Mouse (Mus musculus): ENCODE data around the gene Pacrg. TPM values are rescaled to one million over a fixed set of nuclear protein-coding genes. Genes with fewer than 3 reads are reported as not detected.

Gene Pacrg
- polyA plus RNA-seq, 1 experiment from 2014 or later, result 1.5 TPM

DNA sequence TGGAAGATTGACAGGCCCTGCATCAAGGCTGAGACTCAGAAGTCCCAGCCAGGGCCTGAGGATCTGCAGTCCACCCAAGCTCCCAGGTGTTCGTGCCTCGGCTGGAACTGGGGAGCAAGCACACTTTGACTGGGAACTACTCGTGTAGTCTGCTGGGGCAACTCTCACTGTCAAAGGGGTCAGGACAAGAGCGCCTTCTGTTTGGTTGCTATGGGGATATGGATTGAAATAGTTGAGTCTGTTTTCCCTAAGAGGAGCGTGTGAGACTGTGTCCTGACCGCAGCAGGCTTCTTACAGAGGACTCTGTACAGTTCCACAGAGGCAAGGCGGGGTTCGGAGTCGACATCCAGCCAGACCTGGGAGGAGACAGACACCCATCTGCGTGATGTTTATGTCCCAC, 440.4 kb downstream of the Pacrg start:
- H3K36me3 ChIP-seq (replicated peaks), result no peaks in the 10 kb centered on the region
- H3K27me3 ChIP-seq (replicated peaks; ENCODE audit: low read depth, poor library complexity, severe bottlenecking), result 0 out of 2 replicates have a peak, but pooled peaks cover 4% of the 10 kb centered on the region
- H3K4me3 ChIP-seq, result no peak overlapping the region
- DNase-seq (ENCODE audit: low spot score), result no peak
- 76% methylated on average over 10 of the region's 10 CpGs for WGBS
- H3K4me1 ChIP-seq, result peaks cover 44% of the 10 kb centered on the region
- 0 out of 2 replicates have a peak overlapping the region, but pooled peaks have one; percentile 2 for H3K27ac ChIP-seq (replicated peaks)
- H3K9me3 ChIP-seq, result no peaks in the 10 kb centered on the region

DNA sequence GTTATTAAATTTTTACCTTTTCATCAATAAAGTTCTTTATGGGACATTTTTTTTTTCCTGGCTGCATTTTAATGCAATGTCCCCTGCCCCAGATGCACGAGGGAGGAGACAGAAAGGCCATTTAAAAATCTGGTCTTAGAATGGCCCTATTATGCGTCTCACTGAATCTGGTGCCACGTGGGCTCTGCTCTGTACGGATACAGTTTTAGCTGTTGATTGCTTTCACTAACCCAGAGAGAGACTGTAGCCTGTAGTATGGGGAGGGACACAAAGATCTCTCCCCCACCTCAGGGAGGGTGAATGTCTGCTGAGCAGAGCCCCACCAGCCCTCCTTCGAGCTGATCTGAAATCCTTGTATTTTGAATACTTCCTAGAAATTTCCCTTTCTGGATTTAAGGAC, 441.2 kb downstream of the Pacrg start:
- Histone ChIP-seq H3K36me3 (replicated peaks) (no peaks in the 10 kb centered on the region), H3K4me3 (no peak overlapping the region), H3K27me3 (replicated peaks; ENCODE audit: low read depth, poor library complexity, severe bottlenecking) (peaks cover 8% of the 10 kb centered on the region; the same call in 1 of the 2 replicates), H3K27ac (replicated peaks) (no peak overlapping the region), H3K4me1 (peaks cover 44% of the 10 kb centered on the region), H3K9me3 (no peaks in the 10 kb centered on the region)
- DNase-seq (ENCODE audit: low spot score), result no peak
- 66% methylated on average over 5 of the region's 5 CpGs for WGBS

DNA sequence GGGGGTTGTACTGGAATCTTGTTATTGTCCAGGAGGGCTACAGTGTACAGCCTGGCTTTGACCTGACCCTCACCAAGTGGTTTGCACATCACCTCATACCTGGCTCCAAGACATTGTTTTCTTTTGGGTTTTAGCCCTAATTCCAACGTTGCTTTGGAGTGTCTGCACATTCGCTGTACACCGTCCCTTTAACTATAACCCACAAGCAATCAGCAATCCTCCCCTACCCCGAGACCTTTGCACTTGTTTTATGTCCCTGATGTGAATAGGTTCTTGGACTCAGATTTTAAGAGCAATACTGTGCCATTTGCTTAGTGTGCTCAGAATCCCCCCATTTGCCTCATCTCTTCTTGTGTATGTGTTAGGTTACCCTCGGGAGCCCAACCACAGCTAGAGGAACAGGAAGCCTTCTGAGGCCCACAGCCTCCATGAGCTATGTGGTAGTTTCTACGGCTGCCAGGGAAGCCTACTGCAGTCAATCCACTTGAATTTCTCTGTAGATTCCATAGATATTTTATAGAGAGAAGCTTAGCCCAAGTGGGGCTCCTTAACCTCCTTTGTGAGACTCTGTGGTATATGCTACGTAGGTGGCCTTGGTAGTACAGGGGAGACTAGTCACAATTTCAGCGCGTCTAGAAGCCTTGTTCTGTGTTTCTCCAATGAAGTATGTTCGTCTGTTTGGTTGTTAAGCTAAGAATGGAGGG, 442.0 kb downstream of the Pacrg start:
- no peak for DNase-seq (ENCODE audit: low spot score)
- no peak overlapping the region for H3K4me3 ChIP-seq
- H3K4me1 ChIP-seq, result peaks cover 44% of the 10 kb centered on the region
- H3K36me3 ChIP-seq (replicated peaks), result no peaks in the 10 kb centered on the region
- WGBS, result 78% methylated on average over 10 of the region's 10 CpGs
- no peaks in the 10 kb centered on the region for H3K9me3 ChIP-seq
- no peak overlapping the region for H3K27ac ChIP-seq (replicated peaks)
- H3K27me3 ChIP-seq (replicated peaks; ENCODE audit: low read depth, poor library complexity, severe bottlenecking), result peaks cover 12% of the 10 kb centered on the region; the same call in 1 of the 2 replicates

DNA sequence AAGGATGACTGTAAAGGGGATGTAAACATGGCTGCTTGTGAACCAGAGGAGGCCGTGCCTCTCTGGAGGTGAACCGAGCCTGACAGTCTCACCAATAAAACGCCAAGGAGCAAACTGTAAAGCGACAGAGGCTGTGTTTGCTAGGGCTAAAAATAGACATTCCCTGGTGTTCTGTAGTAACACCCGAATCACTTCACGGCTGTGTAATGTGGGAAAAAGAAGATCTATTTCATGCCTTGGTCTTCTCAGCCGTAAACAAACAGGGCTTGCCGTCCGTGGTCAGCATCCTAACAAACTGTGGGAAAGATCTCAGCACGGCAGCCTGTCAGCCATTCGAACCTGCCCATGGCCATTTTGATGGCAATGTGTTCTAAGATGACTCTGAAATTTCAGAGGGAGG, 442.8 kb downstream of the Pacrg start:
- H3K4me1 ChIP-seq, result peaks cover 44% of the 10 kb centered on the region
- 0 out of 2 replicates have a peak overlapping the region, but pooled peaks have one; percentile 44 for H3K27ac ChIP-seq (replicated peaks)
- no peaks in the 10 kb centered on the region for H3K36me3 ChIP-seq (replicated peaks)
- no peak for DNase-seq (ENCODE audit: low spot score)
- no peak overlapping the region for H3K4me3 ChIP-seq
- peaks cover 12% of the 10 kb centered on the region; the same call in 1 of the 2 replicates for H3K27me3 ChIP-seq (replicated peaks; ENCODE audit: low read depth, poor library complexity, severe bottlenecking)
- no peaks in the 10 kb centered on the region for H3K9me3 ChIP-seq
- WGBS, result 76% methylated on average over 11 of the region's 11 CpGs

DNA sequence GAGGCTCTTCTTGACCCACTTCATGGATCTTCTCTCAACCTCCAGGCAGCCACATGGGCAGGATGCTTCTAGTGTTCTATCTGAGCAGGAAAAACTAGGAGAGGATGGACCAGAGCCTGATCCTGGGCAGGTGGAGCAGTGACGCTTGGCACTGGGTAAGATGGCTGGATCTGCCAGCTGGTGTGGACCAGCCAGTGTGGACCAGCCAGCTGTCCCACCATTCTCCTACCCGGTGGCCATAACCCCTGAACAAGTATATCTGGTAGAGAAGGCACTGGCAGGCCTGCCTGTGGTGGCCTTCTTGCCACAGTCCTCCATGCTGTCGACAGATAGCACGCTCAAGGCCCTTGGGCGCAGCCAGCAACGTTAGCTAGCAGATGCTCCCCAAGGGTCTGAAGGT, 443.2 kb downstream of the Pacrg start:
- peaks cover 12% of the 10 kb centered on the region; the same call in 1 of the 2 replicates for H3K27me3 ChIP-seq (replicated peaks; ENCODE audit: low read depth, poor library complexity, severe bottlenecking)
- H3K4me3 ChIP-seq, result no peak overlapping the region
- H3K4me1 ChIP-seq, result peaks cover 44% of the 10 kb centered on the region
- 89% methylated on average over 6 of the region's 6 CpGs for WGBS
- H3K9me3 ChIP-seq, result no peaks in the 10 kb centered on the region
- H3K36me3 ChIP-seq (replicated peaks), result no peaks in the 10 kb centered on the region
- H3K27ac ChIP-seq (replicated peaks), result 0 out of 2 replicates have a peak overlapping the region, but pooled peaks have one; percentile 44
- DNase-seq (ENCODE audit: low spot score), result no peak

DNA sequence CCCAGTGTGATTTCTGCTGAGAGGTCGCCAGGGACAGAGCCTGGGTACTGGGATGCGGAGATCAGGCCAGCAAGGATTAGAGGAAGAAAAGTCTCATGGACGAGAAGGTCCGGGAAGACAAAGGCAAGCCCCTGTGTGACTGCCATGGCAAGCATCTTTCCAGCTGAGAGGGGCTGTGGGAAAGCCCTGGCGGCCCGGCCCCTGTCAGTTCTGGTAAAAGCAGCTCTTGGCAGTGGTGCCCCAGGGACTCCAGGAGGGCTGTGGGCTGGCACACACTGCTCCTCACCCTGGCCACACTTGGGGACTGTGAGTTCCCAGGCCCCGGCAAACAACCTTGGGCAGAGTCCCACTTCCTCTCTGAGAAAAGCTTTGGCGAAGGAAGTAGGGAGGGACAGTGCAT, 445.3 kb downstream of the Pacrg start:
- Histone ChIP-seq H3K27ac (replicated peaks) (0 out of 2 replicates have a peak overlapping the region, but pooled peaks have one; percentile 16), H3K4me1 (peaks cover 48% of the 10 kb centered on the region), H3K36me3 (replicated peaks) (no peaks in the 10 kb centered on the region), H3K4me3 (no peak overlapping the region), H3K27me3 (replicated peaks; ENCODE audit: low read depth, poor library complexity, severe bottlenecking) (peaks cover 12% of the 10 kb centered on the region; the same call in 1 of the 2 replicates), H3K9me3 (no peaks in the 10 kb centered on the region)
- DNase-seq (ENCODE audit: low spot score), result no peak
- WGBS, result 48% methylated on average over 8 of the region's 8 CpGs

DNA sequence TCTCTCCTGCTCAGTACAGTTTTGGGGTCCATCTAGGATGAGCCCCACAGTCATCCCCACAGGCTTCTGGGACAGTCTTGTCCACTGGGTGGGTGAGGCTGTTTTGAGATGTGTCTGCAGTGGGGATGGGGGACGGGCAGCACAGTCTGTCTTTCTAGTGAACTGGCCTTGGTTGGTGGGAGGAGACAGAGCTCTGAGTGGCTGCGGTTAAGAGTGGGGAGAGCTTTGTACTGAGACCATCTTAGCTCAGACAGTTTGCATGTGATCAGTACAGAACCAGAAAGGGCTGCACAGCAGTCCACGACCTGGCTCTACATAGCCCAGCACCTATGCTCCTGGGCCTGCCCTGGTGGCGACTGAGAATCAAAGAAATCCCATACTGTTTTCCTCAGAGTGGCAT, 446.3 kb downstream of the Pacrg start:
- no peak overlapping the region for H3K27ac ChIP-seq (replicated peaks)
- peaks cover 12% of the 10 kb centered on the region; the same call in 1 of the 2 replicates for H3K27me3 ChIP-seq (replicated peaks; ENCODE audit: low read depth, poor library complexity, severe bottlenecking)
- WGBS, result 78% methylated on average over 4 of the region's 4 CpGs
- H3K9me3 ChIP-seq, result no peaks in the 10 kb centered on the region
- no peaks in the 10 kb centered on the region for H3K36me3 ChIP-seq (replicated peaks)
- no peak overlapping the region for H3K4me3 ChIP-seq
- DNase-seq (ENCODE audit: low spot score), result no peak
- peaks cover 45% of the 10 kb centered on the region for H3K4me1 ChIP-seq

DNA sequence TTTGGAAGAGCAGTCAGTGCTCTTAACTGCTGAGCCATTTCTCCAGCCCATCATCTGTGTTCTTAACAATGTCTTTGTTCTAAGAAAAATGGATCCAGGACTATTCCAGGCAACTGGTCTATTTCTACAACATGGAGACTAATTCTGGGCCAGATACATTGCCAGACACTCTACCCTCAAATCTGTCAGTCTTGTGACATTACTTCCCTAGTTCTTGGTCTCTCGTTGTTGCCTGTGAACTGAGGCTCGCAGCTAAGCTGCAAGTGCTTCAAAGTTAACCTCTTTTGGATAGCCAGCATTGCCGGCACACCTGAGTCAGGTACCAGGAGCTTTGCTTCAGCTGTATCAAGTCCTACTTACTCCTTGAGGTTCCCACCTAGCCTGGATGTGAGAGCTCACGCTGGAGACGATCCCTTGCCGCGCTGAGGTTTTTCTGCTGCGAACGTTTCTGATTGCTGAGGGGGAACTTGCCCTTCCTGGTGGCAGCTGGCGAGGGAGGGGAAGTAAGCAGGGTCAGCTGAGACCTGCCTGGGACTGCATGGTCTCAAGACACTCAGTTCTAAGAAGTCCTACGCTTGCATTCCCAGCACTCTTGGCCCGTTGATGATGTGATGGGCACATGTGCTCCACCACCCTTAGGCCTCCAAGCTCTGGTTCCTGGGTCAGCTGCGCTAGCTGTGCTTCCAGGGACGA, 447.6 kb downstream of the Pacrg start:
- no peaks in the 10 kb centered on the region for H3K36me3 ChIP-seq (replicated peaks)
- H3K4me3 ChIP-seq, result no peak overlapping the region
- no peak for DNase-seq (ENCODE audit: low spot score)
- no peaks in the 10 kb centered on the region for H3K9me3 ChIP-seq
- 83% methylated on average over 14 of the region's 14 CpGs for WGBS
- peaks cover 34% of the 10 kb centered on the region for H3K4me1 ChIP-seq
- peaks cover 12% of the 10 kb centered on the region; the same call in 1 of the 2 replicates for H3K27me3 ChIP-seq (replicated peaks; ENCODE audit: low read depth, poor library complexity, severe bottlenecking)
- H3K27ac ChIP-seq (replicated peaks), result no peak overlapping the region; the same call in 1 of the 2 replicates

DNA sequence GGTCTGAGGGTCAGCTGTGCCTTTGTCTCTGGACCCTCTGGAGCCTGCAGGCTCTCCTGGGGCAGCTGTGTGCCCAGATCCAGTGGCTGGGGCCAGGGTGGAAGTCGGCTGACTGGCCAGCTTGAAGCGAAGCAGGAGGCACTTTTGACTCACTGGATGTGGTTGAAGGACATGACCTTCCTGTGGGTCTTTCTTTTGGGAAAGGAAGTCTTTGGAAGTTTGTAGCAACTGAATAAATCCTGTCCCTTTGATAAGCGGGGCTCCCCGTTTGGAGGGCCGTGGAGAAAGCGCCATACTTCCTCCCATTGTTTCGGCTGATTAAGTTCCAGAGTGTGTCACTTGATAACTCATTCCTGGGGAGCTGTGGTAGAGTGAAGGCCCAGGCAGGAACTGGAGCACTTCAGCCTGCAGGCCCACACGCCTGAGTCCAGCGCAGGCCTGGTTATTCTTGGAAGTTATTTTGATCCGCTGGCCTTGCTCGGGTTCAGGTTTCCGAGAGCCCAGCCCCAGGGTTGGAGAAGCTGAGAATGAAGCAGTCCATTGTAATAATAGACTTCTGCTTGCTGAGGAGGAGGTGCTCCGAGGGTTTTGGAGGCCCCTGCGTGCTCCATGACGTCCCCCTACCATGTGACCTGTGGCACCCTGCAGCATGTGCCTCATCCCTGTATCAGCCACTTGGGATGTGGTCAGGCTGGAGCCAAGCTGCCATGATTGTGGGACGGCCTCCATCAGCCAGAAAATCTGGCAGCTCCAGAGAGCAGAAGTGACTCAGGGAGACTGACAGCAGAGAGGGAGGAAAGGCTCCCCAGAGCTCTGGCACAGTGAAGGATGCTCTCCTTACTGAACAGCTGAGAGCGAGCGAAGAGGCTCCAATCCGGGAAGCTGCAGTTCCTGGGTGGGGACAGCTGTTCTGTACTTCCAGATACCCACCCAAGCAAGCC, 449.6 kb downstream of the Pacrg start:
- Histone ChIP-seq H3K4me3 (no peak overlapping the region), H3K36me3 (replicated peaks) (no peaks in the 10 kb centered on the region), H3K4me1 (peaks cover 27% of the 10 kb centered on the region), H3K9me3 (no peaks in the 10 kb centered on the region), H3K27ac (replicated peaks) (peak overlapping the region; percentile 83), H3K27me3 (replicated peaks; ENCODE audit: low read depth, poor library complexity, severe bottlenecking) (peaks cover 12% of the 10 kb centered on the region; the same call in 1 of the 2 replicates)
- peak; percentile 71 for DNase-seq (ENCODE audit: low spot score)
- WGBS, result 33% methylated on average over 19 of the region's 19 CpGs

DNA sequence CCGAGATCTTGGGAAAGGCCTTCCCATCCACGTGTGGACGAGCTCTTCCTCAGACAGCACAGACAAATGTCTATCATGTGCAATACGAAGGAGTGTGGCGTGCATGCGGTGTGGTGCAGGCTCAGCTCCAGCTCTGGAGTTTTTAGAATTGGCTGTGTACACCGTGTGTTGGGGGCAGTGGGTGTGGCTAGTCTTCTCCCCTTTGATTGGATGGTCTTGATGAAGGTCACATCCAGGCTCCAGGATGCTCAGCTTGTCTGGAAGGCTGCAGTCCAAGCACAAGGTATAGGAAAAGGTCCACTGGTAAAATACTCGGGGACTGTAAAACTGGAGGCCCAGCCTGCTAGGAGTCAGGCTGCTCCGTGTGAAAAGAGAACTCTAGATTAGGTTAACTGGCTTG, 450.4 kb downstream of the Pacrg start:
- DNase-seq (ENCODE audit: low spot score), result no peak
- Histone ChIP-seq H3K4me3 (no peak overlapping the region), H3K4me1 (peaks cover 22% of the 10 kb centered on the region), H3K27me3 (replicated peaks; ENCODE audit: low read depth, poor library complexity, severe bottlenecking) (peaks cover 8% of the 10 kb centered on the region; the same call in 1 of the 2 replicates), H3K36me3 (replicated peaks) (no peaks in the 10 kb centered on the region), H3K27ac (replicated peaks) (peak overlapping the region; percentile 83), H3K9me3 (no peaks in the 10 kb centered on the region)
- 82% methylated on average over 9 of the region's 9 CpGs for WGBS

DNA sequence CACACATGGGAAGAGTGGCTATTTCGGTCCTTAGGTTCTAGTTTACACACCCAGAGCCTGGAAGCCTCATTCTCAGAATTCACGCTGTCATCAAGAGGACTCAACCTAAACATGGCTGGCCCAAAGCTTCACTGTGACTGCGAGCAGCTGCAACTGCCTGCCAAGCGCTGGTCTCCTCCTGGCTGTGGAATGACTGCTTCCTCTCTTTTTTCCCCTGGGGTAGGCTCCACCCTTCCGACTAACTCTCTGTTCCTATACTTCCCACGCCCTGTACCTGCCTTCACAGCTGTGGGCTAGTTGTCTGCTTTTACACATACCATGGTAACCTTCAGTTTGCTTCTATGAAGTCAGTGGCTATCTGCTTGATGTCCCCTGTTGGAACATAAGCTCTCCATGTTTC, 453.6 kb downstream of the Pacrg start:
- no peak overlapping the region for H3K27ac ChIP-seq (replicated peaks)
- WGBS, result 75% methylated on average over 6 of the region's 6 CpGs
- no peaks in the 10 kb centered on the region for H3K9me3 ChIP-seq
- DNase-seq (ENCODE audit: low spot score), result no peak
- no peaks in the 10 kb centered on the region for H3K36me3 ChIP-seq (replicated peaks)
- H3K4me1 ChIP-seq, result peaks cover 21% of the 10 kb centered on the region
- H3K4me3 ChIP-seq, result no peak overlapping the region
- H3K27me3 ChIP-seq (replicated peaks; ENCODE audit: low read depth, poor library complexity, severe bottlenecking), result no peaks in the 10 kb centered on the region

DNA sequence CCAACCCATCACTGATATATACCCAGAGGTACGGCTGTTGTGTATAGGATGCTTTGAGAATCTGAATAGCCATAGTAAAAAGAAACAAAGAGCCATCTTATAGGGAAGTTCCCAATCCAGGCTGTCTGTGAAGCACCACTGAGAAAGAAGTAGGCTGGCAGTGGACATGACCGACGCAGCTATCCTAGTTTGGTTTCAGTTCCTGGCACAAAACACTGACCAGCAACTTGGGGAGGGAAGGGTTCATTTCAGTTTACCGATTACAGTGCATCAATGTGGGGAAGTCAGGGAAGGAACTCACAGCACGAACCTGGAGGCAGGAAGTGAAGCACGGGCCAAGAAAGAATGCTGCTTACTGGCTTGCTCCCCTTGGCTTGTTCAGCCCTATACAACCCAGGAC, 456.7 kb downstream of the Pacrg start:
- H3K4me3 ChIP-seq, result no peak overlapping the region
- H3K27ac ChIP-seq (replicated peaks), result no peak overlapping the region
- DNase-seq (ENCODE audit: low spot score), result no peak
- no peaks in the 10 kb centered on the region for H3K9me3 ChIP-seq
- H3K4me1 ChIP-seq, result peaks cover 7% of the 10 kb centered on the region; the same call in 1 of the 2 replicates
- H3K36me3 ChIP-seq (replicated peaks), result no peaks in the 10 kb centered on the region
- H3K27me3 ChIP-seq (replicated peaks; ENCODE audit: low read depth, poor library complexity, severe bottlenecking), result no peaks in the 10 kb centered on the region
- WGBS, result 86% methylated on average over 6 of the region's 6 CpGs

Measured in embryonic facial prominence, embryonic 10.5 days (tissue).